Mouse (Mus musculus): ENCODE results near the gene Tbx5. TPM values are rescaled to one million over a fixed set of nuclear protein-coding genes. Genes with fewer than 3 reads are reported as not detected.

Tbx5 gene
- total and polyA plus RNA-seq, 3 experiments: not detected

GRCm38 (mm10) chr5:119838441-119838840 is 6.0 kb downstream of the Tbx5 start:
- Histone ChIP-seq H3K9ac (ENCODE audit: control insufficient read depth, low read depth, low read length, poor library complexity, severe bottlenecking) (no peak overlapping the region), H3K79me2 (ENCODE audit: control insufficient read depth, insufficient read depth, low read length, poor library complexity) (no peaks in the 10 kb centered on the region), H3K9me3 (replicated peaks; ENCODE audit: insufficient read depth, low read length) (no peaks in the 10 kb centered on the region), H3K4me1 (ENCODE audit: control insufficient read depth in 1 of 2, insufficient read depth in 2 of 2, low read length in 2 of 2) (no peaks in the 10 kb centered on the region), H3K36me3 (ENCODE audit: control insufficient read depth in 1 of 2, insufficient read depth in 2 of 2, low read length in 2 of 2) (no peaks in the 10 kb centered on the region), H3K4me3 (ENCODE audit: control insufficient read depth in 1 of 2, insufficient read depth in 1 of 2, low read depth in 2 of 2, low read length in 2 of 2) (no peak overlapping the region), H3K27ac (ENCODE audit: control insufficient read depth, low read depth, low read length) (no peak overlapping the region), H3K27me3 (ENCODE audit: control insufficient read depth in 1 of 2, insufficient read depth in 2 of 2, low read length in 2 of 2) (no peaks in the 10 kb centered on the region)
- TF ChIP-seq ZC3H11A (IDR thresholded peaks at IDR 0.05; ENCODE audit: low read depth, low read length): no peak
- no peak for TF ChIP-seq KAT2A (conservative IDR thresholded peaks at IDR 0.05; ENCODE audit: low read depth, low read length)
- TF ChIP-seq ETS1 (IDR thresholded peaks at IDR 0.05; ENCODE audit: low read depth, low read length): no peak
- TF ChIP-seq POLR2AphosphoS2 (IDR thresholded peaks at IDR 0.05; ENCODE audit: low read length): no peak
- no peak for TF ChIP-seq MEF2A (IDR thresholded peaks at IDR 0.05; ENCODE audit: extremely low read depth, insufficient replicate concordance, low read depth, low read length, poor library complexity, severe bottlenecking)
- no peak for TF ChIP-seq ZMIZ1 (IDR thresholded peaks at IDR 0.05; ENCODE audit: low read depth, low read length)
- no peak for TF ChIP-seq ELF1 (IDR thresholded peaks at IDR 0.05; ENCODE audit: low read depth, low read length)
- no peak for TF ChIP-seq SIN3A (IDR thresholded peaks at IDR 0.05; ENCODE audit: low read length)
- no peak for TF ChIP-seq GATA1 (IDR thresholded peaks at IDR 0.05; ENCODE audit: low read depth, low read length)
- no peak for TF ChIP-seq CHD2 (IDR thresholded peaks at IDR 0.05; ENCODE audit: low read length)
- TF ChIP-seq RAD21 (IDR thresholded peaks at IDR 0.05; ENCODE audit: low read depth, low read length): no peak
- no peak for TF ChIP-seq NELFE (IDR thresholded peaks at IDR 0.05; ENCODE audit: low read depth, low read length)
- no peak for TF ChIP-seq POLR2AphosphoS5 (IDR thresholded peaks at IDR 0.05; ENCODE audit: borderline replicate concordance, low read depth, low read length)
- no peak for TF ChIP-seq RCOR1 (IDR thresholded peaks at IDR 0.05; ENCODE audit: low read depth, low read length)
- no peak for TF ChIP-seq POLR2A (IDR thresholded peaks at IDR 0.05; ENCODE audit: control insufficient read depth in 1 of 2, insufficient read depth in 1 of 2, low read depth in 1 of 2, low read length in 2 of 2, poor library complexity in 1 of 2)
- TF ChIP-seq GABPA (IDR thresholded peaks at IDR 0.05; ENCODE audit: low read depth, low read length): no peak
- TF ChIP-seq HCFC1 (IDR thresholded peaks at IDR 0.05; ENCODE audit: low read depth, low read length): no peak
- no peak for TF ChIP-seq MAX (IDR thresholded peaks at IDR 0.05; ENCODE audit: low read length)
- TF ChIP-seq TAL1 (IDR thresholded peaks at IDR 0.05; ENCODE audit: low read length): no peak
- no peak for DNase-seq (ENCODE audit: low read depth, low spot score)

DNA sequence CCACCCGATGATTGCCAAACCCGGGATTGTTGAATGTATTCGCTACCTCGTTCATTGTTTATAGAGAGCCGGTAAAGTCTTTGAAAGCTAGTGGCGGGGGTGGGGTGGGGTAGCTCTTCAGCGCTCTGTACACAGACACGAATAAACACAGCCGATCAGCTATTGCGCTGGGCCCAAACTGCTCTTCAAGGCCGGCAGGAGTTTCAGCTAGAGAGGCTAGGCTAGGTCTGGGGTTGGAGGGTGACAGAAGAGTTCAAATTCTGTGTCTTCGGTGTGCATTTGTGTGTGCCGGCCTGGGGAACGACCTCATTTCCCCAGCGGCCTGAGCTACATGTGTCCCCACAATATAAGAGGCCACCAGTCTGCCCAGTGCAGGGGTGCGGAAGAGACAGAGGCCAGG is 6.7 kb downstream of the Tbx5 start:
- H3K27ac ChIP-seq (ENCODE audit: control insufficient read depth, low read depth, low read length): no peak overlapping the region
- H3K79me2 ChIP-seq (ENCODE audit: control insufficient read depth, insufficient read depth, low read length, poor library complexity): no peaks in the 10 kb centered on the region
- no peaks in the 10 kb centered on the region for H3K4me1 ChIP-seq (ENCODE audit: control insufficient read depth in 1 of 2, insufficient read depth in 2 of 2, low read length in 2 of 2)
- no peaks in the 10 kb centered on the region for H3K36me3 ChIP-seq (ENCODE audit: control insufficient read depth in 1 of 2, insufficient read depth in 2 of 2, low read length in 2 of 2)
- TF ChIP-seq UBTF (IDR thresholded peaks at IDR 0.05; ENCODE audit: borderline replicate concordance, insufficient read depth, low read depth, low read length) (no peak), ZC3H11A (IDR thresholded peaks at IDR 0.05; ENCODE audit: low read depth, low read length) (no peak), MXI1 (IDR thresholded peaks at IDR 0.05; ENCODE audit: low read depth, low read length) (no peak), POLR2A (IDR thresholded peaks at IDR 0.05; ENCODE audit: control insufficient read depth in 1 of 2, insufficient read depth in 1 of 2, low read depth in 1 of 2, low read length in 2 of 2, poor library complexity in 1 of 2) (no peak), MAX (IDR thresholded peaks at IDR 0.05; ENCODE audit: low read length) (no peak), ELF1 (IDR thresholded peaks at IDR 0.05; ENCODE audit: low read depth, low read length) (no peak), MAFK (IDR thresholded peaks at IDR 0.05; ENCODE audit: borderline replicate concordance, low read depth, low read length) (no peak), ZNF384 (IDR thresholded peaks at IDR 0.05; ENCODE audit: low read depth, low read length) (no peak), NELFE (IDR thresholded peaks at IDR 0.05; ENCODE audit: low read depth, low read length) (no peak), EP300 (IDR thresholded peaks at IDR 0.05; ENCODE audit: low read depth in 1 of 2, low read length in 2 of 2) (no peak), MAZ (IDR thresholded peaks at IDR 0.05; ENCODE audit: low read depth, low read length) (no peak), KAT2A (conservative IDR thresholded peaks at IDR 0.05; ENCODE audit: low read depth, low read length) (no peak), TCF12 (IDR thresholded peaks at IDR 0.05; ENCODE audit: low read depth, low read length) (no peak), POLR2AphosphoS5 (IDR thresholded peaks at IDR 0.05; ENCODE audit: borderline replicate concordance, low read depth, low read length) (no peak), ZKSCAN1 (IDR thresholded peaks at IDR 0.05; ENCODE audit: low read depth, low read length) (no peak), RAD21 (IDR thresholded peaks at IDR 0.05; ENCODE audit: low read depth, low read length) (no peak)
- DNase-seq (ENCODE audit: low read depth, low spot score): no peak
- H3K4me3 ChIP-seq (ENCODE audit: control insufficient read depth in 1 of 2, insufficient read depth in 1 of 2, low read depth in 2 of 2, low read length in 2 of 2): no peak overlapping the region
- no peaks in the 10 kb centered on the region for H3K9me3 ChIP-seq (replicated peaks; ENCODE audit: insufficient read depth, low read length)
- no peak overlapping the region for H3K9ac ChIP-seq (ENCODE audit: control insufficient read depth, low read depth, low read length, poor library complexity, severe bottlenecking)
- no peaks in the 10 kb centered on the region for H3K27me3 ChIP-seq (ENCODE audit: control insufficient read depth in 1 of 2, insufficient read depth in 2 of 2, low read length in 2 of 2)
